Mouse (Mus musculus) Muller cell, postnatal 12 days (primary cell): ENCODE data around the gene Acot7.

ENCODE experiments used
- DNase-seq: peaks from one replicate; pipeline ENCODE4 v3.0.0-alpha.2; 2015; ENCODE audit errors: inconsistent ontology term

Acot7 gene

DNA sequence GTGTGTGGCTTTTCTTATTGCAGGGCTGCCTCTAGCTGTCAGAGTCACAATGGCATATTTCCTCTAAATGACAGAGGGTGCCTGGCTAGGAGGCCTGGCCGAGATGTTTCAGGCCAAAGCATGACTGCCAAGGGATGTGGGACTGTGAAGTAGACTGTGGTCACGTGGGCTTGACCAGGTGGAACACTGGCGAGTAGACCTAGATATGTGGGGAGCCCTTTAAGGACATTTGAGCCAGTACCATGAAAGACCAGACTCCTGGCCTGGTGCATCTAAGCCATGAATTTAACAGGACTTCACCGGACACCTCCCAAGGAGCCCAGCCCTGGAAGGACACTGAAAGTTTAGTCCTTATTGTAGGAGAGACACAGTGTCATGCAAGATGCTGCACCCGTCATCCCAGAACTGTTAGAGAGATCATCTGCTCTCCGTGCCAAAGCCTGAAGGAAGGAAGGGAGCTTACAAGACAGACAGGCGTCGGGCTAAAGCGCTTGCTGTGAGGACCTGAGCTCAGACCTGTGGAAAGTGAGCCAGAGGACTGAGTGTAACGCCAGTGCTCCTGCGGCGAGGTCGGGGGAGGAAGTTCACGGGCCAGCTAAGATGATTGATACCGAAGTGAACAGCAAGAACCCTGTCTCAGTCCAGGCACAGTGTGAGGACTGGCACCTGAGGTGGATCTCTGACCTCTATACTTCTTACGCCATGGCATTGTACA is 2.2 kb downstream of the Acot7 start:
- no peak for DNase-seq

DNA sequence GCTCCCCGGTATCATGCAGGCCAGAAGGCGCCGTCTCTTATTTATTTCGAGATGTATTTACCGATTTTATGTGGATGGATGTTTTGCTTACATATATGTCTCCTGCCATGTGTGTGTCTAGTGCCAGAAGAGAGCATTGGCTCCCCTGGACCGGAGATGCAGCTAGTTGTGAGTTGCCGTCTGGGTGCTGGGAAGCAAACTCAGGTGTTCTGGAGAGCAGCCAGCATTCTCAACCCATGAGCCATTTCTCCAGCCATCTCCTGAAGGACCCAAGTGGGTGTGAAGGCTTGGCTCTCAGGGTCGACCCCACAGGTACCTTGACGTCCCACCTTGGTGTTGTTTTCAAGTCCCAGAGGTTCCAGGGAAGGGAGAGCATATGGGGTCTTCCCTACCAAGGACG is 4.3 kb downstream of the Acot7 start:
- DNase-seq, result no peak

DNA sequence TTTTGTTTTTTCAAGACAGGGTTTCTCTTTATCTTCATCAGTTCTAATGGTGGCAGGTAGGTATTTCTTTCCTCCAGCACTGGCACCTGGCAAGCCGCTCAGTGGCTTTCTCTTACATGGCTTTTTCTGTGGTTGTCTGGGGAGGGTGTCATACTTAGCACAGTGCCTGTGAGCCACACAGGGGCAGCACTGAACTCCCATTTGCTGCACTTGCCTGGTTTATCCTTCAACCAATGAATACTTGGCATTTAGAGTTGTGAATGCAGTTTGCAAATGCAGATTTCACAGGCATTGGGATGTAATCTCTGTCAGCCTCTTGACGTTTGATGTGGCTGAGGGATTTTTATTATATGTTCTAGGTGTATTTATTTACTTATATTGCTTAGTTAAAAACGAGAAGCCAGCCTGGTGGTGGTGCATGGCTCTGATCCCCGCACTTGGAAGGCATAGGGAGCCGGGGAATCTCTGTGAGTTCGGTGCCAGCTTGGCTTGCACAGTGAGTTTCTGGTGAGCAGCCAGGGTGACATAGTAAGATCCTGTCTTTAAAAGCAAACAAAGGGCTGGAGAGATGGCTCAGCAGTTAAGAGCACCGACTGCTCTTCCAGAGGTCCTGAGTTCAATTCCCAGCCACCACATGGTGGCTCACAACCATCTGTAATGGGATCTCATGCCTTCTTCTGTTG is 6.6 kb downstream of the Acot7 start:
- DNase-seq, result peak; percentile 50

DNA sequence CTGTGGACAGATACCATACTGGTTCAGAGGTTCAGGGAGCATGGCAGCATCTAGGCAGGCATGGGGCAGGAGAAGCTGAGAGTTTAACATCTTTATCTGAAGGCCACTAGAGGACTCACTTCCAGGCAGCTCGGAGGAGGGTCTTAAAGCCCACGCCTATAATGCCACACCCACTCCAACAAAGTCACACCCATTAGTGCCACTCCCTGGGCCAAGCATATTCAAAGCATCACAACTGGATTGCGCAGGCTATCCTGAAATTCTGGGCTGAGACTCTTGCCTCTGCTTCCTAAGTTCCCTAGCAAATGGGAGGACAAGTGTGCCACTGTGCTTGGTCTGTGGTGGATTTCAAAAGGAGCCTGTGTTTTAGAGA is 7.2 kb downstream of the Acot7 start:
- DNase-seq, result peak; percentile 80

DNA sequence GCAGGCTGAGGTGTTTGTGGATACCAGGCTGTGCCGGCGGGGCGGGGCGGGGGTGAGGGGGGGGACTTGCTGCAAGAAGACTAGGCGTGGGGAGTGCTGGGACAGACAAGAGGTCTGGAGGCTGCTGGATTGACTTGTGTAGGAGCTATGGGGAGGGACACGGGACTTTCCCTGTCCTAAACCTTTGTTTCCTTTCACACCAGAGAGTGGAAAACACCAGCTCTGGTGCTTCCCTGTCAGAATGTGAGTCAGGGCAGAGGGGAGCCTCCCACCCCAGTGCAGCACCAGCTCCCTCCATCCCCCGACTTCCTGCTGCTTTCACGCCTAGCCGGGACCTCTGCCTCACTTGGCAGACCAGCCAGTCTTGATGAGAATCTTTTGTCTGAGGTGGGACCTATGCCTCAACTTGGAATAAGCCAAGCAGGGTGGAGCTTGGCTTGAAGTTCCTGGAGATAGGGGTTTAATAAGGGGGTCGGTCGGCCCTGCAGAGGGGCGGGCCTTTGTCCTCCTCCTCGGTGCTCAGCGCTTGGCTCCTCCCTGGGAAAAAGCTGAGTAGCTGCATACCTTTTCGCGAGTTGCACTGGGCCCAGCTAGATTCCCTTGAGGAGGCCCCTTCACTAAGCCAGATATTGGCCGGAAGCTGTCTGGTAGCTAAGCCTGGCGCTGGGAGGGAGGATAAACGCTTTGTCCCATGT is 7.7 kb downstream of the Acot7 start:
- peak; percentile 91 for DNase-seq

DNA sequence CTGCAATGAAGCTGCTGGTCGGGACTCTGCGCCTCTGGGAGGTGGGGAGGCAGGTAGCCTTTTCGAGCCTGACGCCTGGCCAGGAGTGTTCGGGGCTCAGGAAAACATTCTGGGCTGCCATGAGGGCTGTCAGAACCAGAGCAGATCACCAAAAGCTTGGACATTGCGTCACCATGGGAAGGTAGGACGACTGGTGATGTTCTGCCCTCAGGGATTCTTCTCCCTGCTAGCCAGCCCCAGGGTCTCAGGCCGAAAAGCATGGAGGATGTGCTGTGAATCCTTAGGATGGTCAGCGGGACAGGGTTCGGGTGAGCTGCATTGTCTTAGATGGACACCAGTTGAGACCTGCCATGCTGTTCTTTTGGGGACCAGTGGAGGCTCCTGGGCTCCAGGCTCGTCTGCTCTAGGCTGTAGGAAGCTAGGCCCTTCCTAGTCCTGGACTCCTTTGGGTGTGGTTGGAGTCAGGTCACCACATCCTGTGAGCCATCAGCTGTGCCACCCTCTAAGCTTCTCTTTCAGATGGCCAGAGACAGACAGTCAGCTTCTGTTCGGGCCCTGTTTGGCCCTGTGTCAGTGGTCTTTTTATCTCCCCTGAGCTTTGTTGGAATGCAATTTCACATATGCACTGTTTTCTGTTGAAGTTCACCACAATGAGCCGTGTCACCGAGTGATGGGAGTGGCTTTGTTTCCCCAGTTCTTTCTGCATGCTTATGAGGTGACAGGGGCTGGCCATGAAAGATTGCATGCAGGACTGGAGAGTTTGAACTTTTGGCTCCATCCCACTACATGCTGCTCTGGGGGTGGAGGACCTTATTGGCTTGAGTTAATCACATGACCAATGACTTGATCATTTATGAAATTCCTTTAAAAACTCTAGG is 8.5 kb downstream of the Acot7 start:
- peak; percentile 95 for DNase-seq

DNA sequence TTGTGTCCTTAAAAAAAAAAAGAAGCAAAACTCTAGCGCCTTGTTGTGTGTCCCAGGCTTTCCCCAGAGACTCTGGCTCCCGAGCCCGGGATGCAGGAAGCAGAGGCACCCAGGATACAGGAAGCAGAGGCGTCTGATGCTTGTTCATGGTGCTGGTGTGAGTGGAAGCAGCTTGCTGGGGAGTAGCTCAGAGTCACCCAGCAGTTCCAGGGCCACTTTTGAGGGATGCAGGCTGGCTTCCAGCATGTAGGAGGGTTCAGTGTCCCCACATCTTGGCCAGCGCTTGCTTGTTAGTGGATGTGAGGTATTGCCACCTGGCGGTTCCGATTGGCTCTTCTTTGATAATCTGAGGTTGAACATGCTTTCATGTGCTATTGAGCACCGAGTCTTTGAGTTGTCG is 9.2 kb downstream of the Acot7 start:
- no peak for DNase-seq

DNA sequence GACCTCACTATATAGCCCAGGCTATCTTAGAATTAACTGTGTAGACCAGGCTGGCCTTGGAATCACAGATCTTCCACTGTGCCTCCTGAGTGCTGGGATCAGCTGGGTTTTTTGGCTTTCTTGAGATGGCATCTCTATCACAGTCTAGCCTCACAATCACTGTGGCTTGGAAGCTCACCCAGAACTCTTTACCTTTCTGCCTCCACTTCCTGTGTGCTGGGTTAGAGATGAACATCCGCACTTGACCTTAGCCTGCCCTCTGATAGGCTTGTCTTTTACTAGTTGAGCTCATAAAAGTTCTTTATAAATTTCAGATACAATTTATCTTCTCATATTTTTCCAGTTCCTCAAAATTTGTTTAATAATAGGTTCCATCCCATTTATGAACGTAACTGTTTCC is 10.7 kb downstream of the Acot7 start:
- no peak for DNase-seq

DNA sequence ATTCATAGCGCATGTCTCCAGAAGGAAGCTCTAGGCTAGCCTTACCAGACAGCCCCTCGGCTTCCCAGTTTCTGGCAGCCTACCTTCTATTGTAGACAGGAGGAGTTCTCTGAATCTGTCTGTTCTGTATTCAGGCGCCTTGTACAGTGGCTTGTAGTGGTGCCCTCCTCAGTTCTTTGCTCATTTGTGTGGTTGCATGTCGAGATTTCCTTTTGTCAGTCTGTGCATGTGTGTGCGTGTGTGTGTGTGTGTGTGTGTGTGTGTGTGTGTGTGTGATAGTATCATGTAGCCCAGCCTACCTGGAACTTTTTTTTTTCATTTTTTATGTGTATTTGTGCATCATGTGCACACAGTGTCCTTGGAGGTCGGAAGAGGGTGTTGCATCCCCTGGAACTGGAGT is 11.1 kb downstream of the Acot7 start:
- no peak for DNase-seq

DNA sequence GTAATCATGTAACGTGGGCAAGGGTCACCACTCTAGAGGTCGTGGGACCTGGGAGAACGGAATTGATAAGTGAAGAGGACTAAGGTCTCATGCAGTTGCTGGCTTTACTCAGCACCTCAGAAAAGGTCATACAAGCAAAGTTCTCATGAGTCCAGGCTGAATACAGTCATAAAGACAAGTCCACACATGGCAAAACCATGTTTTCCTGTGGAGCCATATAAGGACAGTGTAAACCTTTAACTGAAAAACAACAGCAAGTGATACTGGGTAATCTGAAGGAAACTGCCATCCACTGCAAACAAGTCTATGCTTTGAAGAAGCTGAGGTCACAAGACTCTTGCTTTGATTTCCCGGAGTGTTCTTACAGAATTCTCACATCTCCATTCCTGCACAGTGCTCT is 11.8 kb downstream of the Acot7 start:
- DNase-seq, result no peak

DNA sequence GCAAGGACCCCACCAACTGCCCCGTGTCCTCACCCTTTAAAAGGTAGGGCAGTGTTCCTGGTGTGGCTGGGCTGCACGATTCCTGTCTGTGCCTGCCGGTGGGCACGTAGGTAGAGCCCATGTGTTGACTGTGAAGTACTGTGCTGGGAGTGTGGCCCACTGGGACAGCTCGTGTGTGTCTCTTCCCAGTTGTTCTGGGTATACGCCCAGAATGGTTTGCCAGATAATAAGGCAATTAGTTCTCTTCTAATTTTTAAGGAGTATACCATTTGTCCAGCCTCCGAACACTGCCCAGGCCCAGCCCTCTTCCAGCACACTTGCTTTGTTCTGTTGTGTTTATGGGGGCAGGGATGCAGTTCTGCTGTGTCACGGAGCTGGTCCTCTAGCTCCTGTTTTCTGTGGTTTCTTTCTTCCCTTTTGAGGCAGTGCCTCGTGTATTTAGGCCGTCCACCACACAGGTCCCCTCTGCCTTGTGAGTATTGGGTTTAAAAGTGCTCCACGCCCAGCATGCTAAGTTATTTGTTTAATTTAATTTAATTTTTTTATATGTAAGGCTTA is 12.2 kb downstream of the Acot7 start:
- DNase-seq, result peak; percentile 59

DNA sequence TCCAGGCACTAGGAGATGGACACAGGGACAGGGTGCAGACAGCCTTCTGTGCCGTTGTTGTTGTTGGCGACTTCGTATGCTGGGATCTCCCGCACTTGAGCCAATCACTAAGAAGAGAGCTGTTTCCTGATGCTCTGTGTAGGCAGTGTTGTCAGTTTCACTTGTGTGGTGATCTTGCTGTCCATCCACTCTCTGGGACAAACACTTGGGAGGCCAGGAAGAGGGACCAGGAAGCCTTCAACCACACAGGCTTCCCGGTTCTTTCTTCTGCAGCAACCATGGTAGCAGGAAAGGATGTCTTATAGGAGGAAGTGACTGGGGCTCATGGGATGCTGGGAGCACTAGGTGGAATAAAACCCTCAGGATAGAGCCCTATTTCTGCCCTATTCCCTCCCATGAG is 12.8 kb downstream of the Acot7 start:
- no peak for DNase-seq

DNA sequence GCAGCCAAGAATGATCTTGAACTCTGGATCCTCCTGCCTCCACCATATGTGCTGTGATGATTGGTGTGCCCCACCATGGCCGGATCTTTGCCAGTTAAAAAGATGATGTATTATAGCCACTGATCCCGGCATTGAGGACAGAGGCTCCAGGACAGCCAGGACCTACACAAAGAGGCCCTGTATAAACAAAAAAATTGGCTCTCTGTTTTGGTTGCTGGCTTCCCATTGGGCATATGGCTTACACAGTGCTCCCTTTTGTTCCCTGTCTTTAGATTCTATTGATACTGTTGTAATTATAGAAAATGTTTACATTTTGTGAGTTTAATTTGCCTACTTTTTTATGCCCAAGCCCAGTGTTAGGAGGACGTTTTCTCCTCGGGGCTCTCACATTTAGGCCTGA is 14.6 kb downstream of the Acot7 start:
- DNase-seq, result no peak

DNA sequence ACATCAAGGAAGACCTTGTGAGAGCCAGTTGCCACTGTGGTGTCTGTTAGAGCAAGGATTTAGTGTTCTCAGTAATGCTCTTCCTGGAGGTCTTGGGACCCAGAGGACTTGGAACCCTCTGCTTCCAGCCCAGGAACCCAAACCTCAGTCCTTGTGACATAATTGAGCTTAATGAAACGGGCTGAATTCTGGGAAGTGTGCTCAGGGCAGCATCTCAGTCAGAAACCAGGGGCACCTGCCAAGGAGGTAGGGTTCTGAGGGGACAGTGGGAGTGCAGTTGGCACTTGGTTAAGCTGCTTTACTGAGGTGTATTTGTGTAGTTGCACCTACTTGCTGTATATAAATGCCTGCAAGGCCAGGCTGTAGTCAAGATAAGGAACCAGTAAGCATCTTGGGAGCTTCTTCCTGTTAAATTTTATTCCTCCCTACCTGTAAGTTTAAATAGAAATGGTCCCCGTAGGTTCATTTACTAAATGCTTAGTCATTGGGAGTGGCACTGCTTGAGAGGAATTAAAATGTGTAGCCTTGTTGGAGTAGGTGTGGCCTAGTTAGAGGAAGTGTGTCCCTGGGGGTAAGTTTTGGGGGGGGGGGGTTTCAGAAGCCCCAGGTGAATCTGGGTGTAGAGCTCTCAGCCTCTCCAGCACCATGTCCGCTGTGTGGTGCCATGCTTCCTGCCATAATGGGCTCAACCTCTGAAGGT is 16.7 kb downstream of the Acot7 start:
- no peak for DNase-seq

DNA sequence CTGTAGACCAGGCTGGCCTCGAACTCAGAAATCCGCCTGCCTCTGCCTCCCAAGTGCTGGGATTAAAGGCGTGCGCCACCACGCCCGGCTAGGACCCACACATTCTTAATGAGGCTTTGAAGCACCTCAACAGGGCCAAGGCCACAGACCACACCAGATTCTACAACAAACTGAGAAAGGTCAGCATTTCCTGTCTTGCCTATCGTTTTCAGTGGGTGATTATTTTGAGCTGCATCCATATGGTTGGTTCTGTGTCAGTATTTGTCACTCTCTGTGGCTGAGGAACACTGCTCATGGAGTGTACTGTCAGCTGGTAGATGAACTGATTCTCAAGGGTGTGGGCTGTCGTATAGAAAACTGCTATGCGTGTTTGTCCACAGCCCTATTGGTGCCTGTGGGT is 18.3 kb downstream of the Acot7 start:
- no peak for DNase-seq

DNA sequence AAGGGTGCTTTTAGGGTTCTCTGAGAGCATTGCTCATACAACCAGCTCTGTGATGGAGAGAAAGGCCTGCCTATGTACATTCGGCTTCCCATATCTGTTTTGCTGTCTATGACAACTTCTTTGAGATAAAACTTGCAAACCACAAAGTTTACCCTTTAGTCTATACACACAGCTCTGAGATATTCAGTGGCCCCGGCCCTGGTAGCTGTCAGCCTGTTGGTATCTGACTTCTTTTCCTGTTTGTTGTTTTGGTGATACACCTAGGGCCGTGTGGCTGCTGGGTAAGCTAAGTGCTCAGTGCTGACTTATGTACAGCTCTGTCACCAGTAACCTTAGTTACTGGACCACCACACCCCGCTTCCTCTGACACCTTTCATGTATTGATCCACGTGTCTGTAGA is 19.6 kb downstream of the Acot7 start:
- no peak for DNase-seq

DNA sequence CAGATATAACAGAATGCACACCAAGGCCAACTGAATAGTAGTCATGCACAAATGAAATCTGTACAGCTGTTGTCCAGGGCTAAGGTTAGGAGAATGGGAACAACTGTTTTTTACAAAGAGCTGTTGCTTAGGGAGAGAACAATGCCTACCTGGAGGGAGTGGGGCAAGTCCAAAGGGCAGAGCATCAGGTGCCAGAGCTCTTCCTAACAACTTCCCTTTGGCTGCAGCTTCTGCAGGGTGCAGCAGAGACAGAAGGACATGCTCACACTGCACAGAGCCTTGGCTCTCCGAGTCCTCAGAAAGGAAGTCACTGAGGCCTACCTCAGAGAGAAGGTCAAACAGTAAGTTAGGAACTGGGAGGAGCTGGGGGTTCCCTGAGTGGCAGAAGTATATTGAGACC is 21.7 kb downstream of the Acot7 start:
- DNase-seq, result no peak

DNA sequence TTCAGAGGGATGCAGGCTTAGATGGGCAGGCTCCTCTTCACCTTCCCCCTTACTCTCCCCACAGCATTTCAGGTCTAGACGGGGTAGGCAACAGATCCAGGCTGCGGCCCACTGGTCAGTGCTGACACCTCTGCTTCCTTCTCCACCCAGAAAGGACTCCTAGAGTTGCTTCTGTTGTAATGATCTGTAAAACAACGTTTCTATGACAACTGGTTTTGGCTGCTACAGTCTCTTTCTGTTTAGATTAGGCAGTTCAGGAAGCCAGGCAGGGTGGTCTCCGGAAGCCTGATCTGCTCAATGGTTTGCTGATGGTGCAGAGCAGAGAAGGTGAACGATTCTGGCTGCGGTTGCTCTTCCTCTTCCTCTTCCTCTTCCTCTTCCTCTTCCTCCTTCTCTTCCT is 23.6 kb downstream of the Acot7 start:
- no peak for DNase-seq

DNA sequence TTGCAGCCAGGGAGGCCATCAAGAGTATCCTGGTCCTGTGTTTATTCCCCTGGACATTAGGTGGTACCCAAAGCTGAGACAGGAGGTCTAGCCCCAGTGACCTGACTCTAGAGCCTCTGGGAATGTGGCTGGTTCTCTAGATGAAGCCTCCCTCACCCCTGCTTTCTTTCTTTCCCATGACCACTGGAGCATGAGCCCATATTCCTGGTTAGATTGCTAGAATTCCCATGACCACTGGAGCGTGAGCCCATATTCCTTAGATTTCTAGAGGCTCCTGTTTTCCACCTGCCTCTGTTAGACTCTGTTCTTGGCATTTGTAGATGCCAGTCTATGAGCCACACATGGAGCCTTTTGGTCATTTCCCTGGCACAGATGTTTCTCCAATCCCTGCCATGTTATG is 24.5 kb downstream of the Acot7 start:
- peak; percentile 37 for DNase-seq

DNA sequence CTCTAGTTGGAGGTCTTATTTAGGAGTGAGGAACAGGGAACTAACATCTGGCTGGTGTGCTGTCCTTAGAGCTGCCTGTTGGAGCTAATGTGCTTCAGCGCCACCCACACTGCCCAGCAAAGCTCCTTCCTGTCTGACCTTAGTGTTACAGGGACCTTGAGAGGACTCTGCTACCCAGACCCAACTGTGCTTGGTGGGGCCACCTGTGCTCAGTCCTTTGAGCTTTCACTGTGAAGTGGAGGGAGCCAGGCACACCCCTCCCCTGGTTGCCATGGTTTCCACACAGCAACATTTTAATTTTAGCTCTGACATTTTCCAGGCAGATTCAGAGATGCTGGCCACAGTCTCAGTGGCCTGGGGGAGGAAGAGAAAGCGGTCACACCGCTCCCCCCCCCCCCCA is 25.0 kb downstream of the Acot7 start:
- no peak for DNase-seq

DNA sequence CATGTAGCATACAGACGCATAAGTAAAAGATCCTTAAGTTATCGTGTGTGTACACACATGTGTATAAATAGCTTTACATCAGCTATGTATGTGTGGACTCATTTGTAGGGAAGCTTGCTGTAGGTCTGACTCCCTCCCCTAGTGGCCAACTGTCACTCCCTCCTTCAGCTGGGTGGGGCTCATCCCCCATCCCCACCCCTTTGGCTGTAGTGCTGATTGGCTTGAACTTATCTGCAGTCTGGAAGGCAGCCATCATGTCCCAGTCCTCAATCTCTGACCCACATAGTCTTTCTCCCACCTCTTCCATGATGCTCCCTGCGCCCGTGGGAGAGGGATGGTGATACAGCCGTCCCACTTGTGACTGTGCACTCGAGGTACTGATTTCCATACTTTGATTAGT is 26.7 kb downstream of the Acot7 start:
- no peak for DNase-seq
